Mouse (Mus musculus) G1E (cell line): ENCODE measurements around the gene Kcnk5. TPM values are rescaled to one million over a fixed set of nuclear protein-coding genes. Genes with fewer than 3 reads are reported as not detected.

ENCODE experiments used
- ATAC-seq: 2 replicates; pipeline ENCODE4 v1.8.0; 2016; ENCODE audit warnings: mild to moderate bottlenecking; ENCODE audit not compliant: insufficient number of reproducible peaks, poor library complexity, low FRiP score, severe bottlenecking; ENCODE audit errors: extremely low read depth
- DNase-seq: peaks from one replicate; pipeline ENCODE4 v3.0.0; 2012; ENCODE audit warnings: low spot score
- H3K27me3 ChIP-seq: 2 replicates; pipeline ENCODE4 v1.6.1; 2012; ENCODE audit warnings: mild to moderate bottlenecking, low read length, inconsistent platforms; ENCODE audit not compliant: insufficient read depth
- H3K36me3 ChIP-seq: replicated peaks from 2 replicates; pipeline ENCODE3; 2012; ENCODE audit warnings: mild to moderate bottlenecking, inconsistent platforms
- H3K4me1 ChIP-seq: 2 replicates; pipeline ENCODE4 v1.6.1; 2012; ENCODE audit warnings: low read depth, low read length, inconsistent platforms, mixed read lengths; ENCODE audit not compliant: insufficient read depth
- H3K4me3 ChIP-seq: 2 replicates; pipeline ENCODE4 v1.5.1; 2012; ENCODE audit warnings: low read depth, mild to moderate bottlenecking, inconsistent platforms, low read length, moderate library complexity, mixed read lengths
- H3K9me3 ChIP-seq: replicated peaks from 2 replicates; pipeline ENCODE4 v1.6.1; 2012; ENCODE audit warnings: inconsistent platforms
- CTCF ChIP-seq: IDR thresholded peaks from 2 replicates; pipeline ENCODE4 v1.5.1; 2012; ENCODE audit warnings: low read depth, low read length, inconsistent platforms, mixed read lengths
- GATA1 ChIP-seq: IDR thresholded peaks from 2 replicates; pipeline ENCODE4 v1.6.1; 2012; ENCODE audit warnings: borderline replicate concordance, low read length, inconsistent platforms, mixed read lengths
- GATA2 ChIP-seq: IDR thresholded peaks from 2 replicates; pipeline ENCODE4 v1.6.1; 2012; ENCODE audit warnings: low read depth, low read length, inconsistent platforms, borderline replicate concordance
- POLR2AphosphoS5 ChIP-seq: IDR thresholded peaks from 2 replicates; pipeline ENCODE4 v1.6.1; 2012; ENCODE audit warnings: low read depth, low read length, inconsistent platforms; ENCODE audit not compliant: insufficient replicate concordance
- TAL1 ChIP-seq: conservative IDR thresholded peaks from 2 replicates; pipeline ENCODE4 v1.6.1; 2012; ENCODE audit warnings: low read depth, low read length, inconsistent platforms, mixed read lengths
- polyA plus RNA-seq: library from polyadenylated mRNA; stranded (reverse); fragments of >175 nt; gene quantifications from 2 replicates; pipeline ENCODE4 v1.2.3, GENCODE M21; 2012
- total RNA-seq, 2 experiments: library from RNA; stranded (forward) in 1 of 2; stranded (reverse) in 1 of 2; fragments of 200-1000 nt in 1 of 2; fragments of >200 nt in 1 of 2; fragmentation: Nextera tagmentation in 1 of 2; gene quantifications; 2 replicates each; pipeline ENCODE4 v1.2.3; 2014 to 2017

The Kcnk5 gene
- total and polyA plus RNA-seq, 3 experiments = 5.0 to 12.5 (median 7.5) TPM

- Histone ChIP-seq H3K36me3 (peaks cover 58% of the 10 kb centered on the region), H3K9me3 (no peaks in the 10 kb centered on the region), H3K4me3 (peak overlapping the region; percentile 15; the same call in 1 of the 2 replicates), H3K4me1 (peaks cover 95% of the 10 kb centered on the region), H3K27me3 (no peaks in the 10 kb centered on the region)
- TF ChIP-seq GATA1 = no peak
- TF ChIP-seq TAL1 = no peak
- no peak for TF ChIP-seq POLR2AphosphoS5
- TF ChIP-seq GATA2 = no peak
- TF ChIP-seq CTCF = no peak
- ATAC-seq (no peak), DNase-seq (no peak)
Observed at GRCm38 (mm10) chr14:20174696-20175095, 6.9 kb downstream of the Kcnk5 start.

DNA sequence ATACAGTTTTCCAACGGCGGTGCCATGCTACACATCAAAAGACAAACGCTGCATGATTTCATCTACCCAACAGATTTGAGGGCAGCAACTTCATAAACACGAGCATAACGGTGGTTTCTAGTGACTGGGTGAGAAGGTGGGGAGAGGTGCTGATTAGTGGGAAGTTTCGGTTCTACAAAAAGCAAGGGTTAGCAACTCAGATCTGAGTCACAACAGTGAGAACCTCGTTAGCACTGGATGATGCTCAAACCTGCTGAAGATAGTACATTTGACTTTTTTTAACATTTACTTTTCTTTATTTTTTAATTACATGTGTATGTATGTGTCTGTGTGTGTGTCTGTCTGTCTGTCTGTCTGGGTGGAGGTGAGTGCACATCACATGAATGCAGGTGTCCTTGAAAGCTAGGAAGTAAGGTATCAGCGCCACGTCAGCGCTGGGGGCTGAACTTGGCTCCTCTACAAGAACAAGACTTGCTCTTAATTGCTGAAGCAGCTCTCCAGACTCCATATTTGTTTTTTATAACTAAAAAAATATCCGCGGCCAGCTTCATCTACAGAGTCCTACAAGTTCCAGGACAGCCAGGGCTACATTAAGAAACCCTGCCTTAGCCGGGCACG lies 7.6 kb downstream of the Kcnk5 start:
- peaks cover 62% of the 10 kb centered on the region for H3K36me3 ChIP-seq
- DNase-seq = no peak
- peak overlapping the region; percentile 32; the same call in 1 of the 2 replicates for H3K4me3 ChIP-seq
- H3K27me3 ChIP-seq = no peaks in the 10 kb centered on the region
- peaks cover 95% of the 10 kb centered on the region for H3K4me1 ChIP-seq
- H3K9me3 ChIP-seq = no peaks in the 10 kb centered on the region
- TF ChIP-seq POLR2AphosphoS5 = no peak
- TF ChIP-seq CTCF = no peak
- no peak for TF ChIP-seq GATA1
- TF ChIP-seq TAL1 = no peak
- TF ChIP-seq GATA2 = no peak
- no peak for ATAC-seq

DNA sequence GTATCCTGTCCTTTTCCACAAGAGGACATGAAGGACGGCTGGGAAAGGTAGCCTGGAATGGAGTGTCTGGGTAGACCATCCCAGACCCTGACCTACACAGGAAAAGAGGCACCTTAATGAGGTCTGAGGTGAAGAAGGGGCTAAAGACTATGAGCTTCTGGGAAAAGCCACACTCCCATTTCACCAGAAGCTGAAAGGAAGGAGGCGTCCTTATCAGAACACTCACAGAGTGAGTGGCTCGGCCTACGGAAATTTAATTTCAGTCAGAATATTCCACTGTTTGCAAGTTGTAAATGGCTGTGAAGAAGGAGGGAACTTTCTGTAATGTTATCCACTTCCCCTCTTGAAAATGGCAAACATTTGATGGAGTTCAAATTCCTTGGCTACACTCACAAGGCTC lies 8.7 kb downstream of the Kcnk5 start:
- ATAC-seq (peak; percentile 68), DNase-seq (no peak)
- H3K36me3 ChIP-seq = peaks cover 64% of the 10 kb centered on the region
- H3K27me3 ChIP-seq = no peaks in the 10 kb centered on the region
- peak overlapping the region; percentile 62; the same call in 1 of the 2 replicates for H3K4me3 ChIP-seq
- H3K9me3 ChIP-seq = no peaks in the 10 kb centered on the region
- peaks cover 95% of the 10 kb centered on the region for H3K4me1 ChIP-seq
- TF ChIP-seq GATA2 (no peak), GATA1 (no peak), TAL1 (no peak), POLR2AphosphoS5 (no peak), CTCF (no peak)

DNA sequence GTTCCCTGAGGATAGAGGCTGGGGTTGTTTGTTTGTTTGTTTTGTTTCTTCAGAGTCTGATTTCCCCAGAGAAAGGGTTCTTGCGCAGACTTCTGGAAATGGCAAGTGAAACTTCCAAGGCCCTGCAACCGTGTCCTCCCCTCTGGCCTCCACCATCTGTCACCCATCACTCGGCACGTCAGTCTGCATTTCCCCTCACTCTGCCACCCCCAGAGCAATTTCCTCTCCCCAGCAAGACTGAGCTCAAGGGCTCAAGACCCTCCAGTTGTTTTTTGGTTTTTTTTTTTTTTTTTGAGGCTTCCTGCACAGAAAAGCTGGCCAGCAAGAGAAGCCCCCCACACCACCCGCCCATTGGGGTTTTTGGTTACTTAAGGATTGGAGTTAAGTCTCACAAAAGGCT lies 9.1 kb downstream of the Kcnk5 start:
- peaks cover 95% of the 10 kb centered on the region for H3K4me1 ChIP-seq

GRCm38 (mm10) chr14:20171840-20172239 lies 9.8 kb downstream of the Kcnk5 start:
- Histone ChIP-seq H3K27me3 (no peaks in the 10 kb centered on the region), H3K4me1 (peaks cover 96% of the 10 kb centered on the region), H3K4me3 (peak overlapping the region; percentile 33; the same call in 1 of the 2 replicates), H3K9me3 (no peaks in the 10 kb centered on the region), H3K36me3 (peaks cover 66% of the 10 kb centered on the region)
- ATAC-seq (no peak), DNase-seq (no peak)
- TF ChIP-seq TAL1 = no peak
- no peak for TF ChIP-seq GATA1
- no peak for TF ChIP-seq POLR2AphosphoS5
- TF ChIP-seq GATA2 = no peak
- no peak for TF ChIP-seq CTCF

More for the DNA sequence above, 9.1 kb downstream of the Kcnk5 start:
- Histone ChIP-seq H3K36me3 (peaks cover 64% of the 10 kb centered on the region), H3K4me3 (peak overlapping the region; percentile 52; the same call in 1 of the 2 replicates), H3K27me3 (no peaks in the 10 kb centered on the region), H3K9me3 (no peaks in the 10 kb centered on the region)
- no peak for TF ChIP-seq TAL1
- TF ChIP-seq GATA1 = no peak
- TF ChIP-seq CTCF = no peak
- TF ChIP-seq POLR2AphosphoS5 = no peak
- no peak for TF ChIP-seq GATA2
- ATAC-seq (no peak), DNase-seq (no peak)

GRCm38 (mm10) chr14:20169251-20169650 lies 12.4 kb downstream of the Kcnk5 start:
- peaks cover 73% of the 10 kb centered on the region for H3K36me3 ChIP-seq
- H3K4me3 ChIP-seq = no peak overlapping the region; the same call in 1 of the 2 replicates
- H3K27me3 ChIP-seq = no peaks in the 10 kb centered on the region
- TF ChIP-seq GATA2 (no peak), POLR2AphosphoS5 (no peak), TAL1 (no peak)
- DNase-seq = no peak
- peaks cover 96% of the 10 kb centered on the region for H3K4me1 ChIP-seq
- H3K9me3 ChIP-seq = no peaks in the 10 kb centered on the region
- ATAC-seq = no peak
